Mouse (Mus musculus): ENCODE data around the gene Nyap1.

Gene Nyap1

GRCm38 (mm10) chr5:137690531-137690930 is 50.9 kb downstream of the Nyap1 start:
- no peak for DNase-seq

GRCm38 (mm10) chr5:137689974-137690373 is 51.4 kb downstream of the Nyap1 start:
- DNase-seq: no peak

DNA sequence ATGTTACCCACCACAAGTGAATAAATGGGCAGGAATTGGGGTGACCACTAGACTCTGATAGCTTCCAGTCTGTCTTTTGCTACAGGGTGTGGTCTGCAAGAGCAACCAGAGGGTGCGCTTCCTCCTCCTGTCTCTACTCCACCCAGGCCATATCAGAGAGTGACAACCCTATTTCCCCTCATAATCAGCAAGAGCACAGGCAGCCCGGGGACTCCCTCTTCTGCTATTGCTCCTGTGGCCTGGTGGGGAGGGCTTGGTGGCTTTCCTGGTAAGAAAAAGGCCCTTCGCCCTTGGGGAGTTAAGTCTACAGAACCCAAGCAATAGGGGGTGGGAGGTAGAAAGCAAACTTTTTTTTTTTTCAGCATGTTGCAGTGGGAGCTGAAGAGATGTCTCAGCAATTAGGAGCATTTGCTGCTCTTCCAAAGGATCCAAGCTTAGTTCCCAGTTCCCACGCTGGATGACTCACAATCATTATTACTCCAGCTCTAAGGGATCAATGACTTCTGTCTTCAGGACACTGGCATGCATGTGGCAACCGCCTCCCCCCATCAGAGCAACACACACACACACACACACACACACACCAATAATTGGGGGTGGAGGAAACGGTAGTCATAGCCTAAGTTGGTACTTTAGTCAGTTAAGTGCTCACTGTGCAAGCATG is 55.1 kb downstream of the Nyap1 start:
- DNase-seq: no peak

GRCm38 (mm10) chr5:137685653-137686052 is 55.8 kb downstream of the Nyap1 start:
- DNase-seq: no peak

DNA sequence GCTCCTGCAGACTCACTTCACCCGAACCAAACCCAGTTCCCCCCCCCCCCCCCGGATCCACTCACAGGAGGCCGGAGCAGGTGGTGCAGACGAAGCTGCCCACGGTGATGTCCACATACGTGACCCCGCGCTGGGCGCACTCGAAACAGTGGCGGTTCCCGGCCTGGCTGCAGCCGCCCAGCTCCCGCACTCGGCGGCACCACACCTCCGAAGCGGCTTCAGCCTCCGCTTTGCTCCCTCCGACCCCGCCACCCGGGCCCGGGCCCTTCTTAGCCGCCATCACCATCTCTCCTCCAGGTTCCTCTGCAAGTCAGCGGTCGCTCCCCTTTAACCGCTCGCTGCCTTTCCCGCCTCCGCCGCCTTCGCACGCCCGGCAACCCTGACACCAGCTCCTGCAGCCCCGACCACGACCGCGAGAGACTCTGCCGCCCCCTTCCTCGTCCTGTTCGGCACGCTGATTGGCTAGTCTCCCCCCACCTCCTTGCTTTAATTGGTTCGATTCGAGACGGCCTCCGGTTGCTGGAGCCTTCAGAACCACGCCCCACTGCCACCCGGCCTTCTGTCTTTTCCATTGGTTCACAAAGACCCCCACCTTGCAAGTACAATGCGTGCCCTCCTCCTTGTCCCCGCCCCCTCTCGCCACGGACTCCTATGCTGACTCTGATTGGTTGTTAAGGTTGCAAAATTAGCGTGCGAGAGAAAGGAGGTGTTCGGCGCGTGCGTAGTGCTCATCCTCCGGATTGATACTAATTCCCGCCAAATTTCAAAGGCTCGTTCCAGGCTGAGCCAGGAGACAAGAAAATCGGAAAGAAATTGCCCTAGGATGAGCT is 56.9 kb downstream of the Nyap1 start, which contains the start of gene Agfg2:
TSS of gene Agfg2 (minus strand) at position 433 of the 830 bp plus-strand sequence.
- peak; percentile 98 for DNase-seq

GRCm38 (mm10) chr5:137683388-137684293 is 57.8 kb downstream of the Nyap1 start:
- no peak for DNase-seq

DNA sequence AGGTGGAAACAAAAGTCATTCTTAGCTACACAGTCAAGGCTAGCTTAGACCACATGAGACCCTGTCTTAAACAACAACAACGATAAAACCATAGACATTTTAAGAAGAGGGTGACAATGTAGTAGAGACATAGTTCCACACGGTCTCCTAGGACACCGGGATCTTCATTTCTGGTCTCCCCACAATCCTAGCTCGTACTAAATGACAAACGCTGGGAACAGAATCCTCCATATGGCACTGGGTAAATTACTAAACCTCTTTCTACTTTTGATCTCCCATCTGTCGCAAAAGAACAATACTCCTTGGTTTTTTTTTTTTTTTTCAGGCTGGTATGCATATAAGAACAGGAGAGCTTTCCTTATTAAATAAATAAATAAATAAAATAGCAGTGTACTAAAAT is 58.9 kb downstream of the Nyap1 start:
- DNase-seq: no peak
